Mouse (Mus musculus) intestine, embryonic 16.5 days (tissue): ENCODE measurements around the gene Zfp609. TPM values are rescaled to one million over a fixed set of nuclear protein-coding genes. Genes with fewer than 3 reads are reported as not detected.

Source experiments
- ATAC-seq: fragments of 200-750 bp; cut with Nextera tagmentation; 2 replicates; pipeline ENCODE4 v1.8.0; 2017; ENCODE audit warnings: moderate TSS enrichment, moderate library complexity
- H3K27ac ChIP-seq: fragments of 300-500 bp; sonication (generic); 2 replicates; pipeline ENCODE4 v1.5.1; 2014; ENCODE audit warnings: mild to moderate bottlenecking, low read length
- H3K27me3 ChIP-seq: fragments of 300-500 bp; sonication (generic); replicated peaks from 2 replicates; pipeline ENCODE4 v1.6.1; 2014; ENCODE audit warnings: low read length, control low read depth, mixed read lengths; ENCODE audit not compliant: control insufficient read depth, insufficient read depth
- H3K36me3 ChIP-seq: fragments of 300-500 bp; sonication (generic); 2 replicates; pipeline ENCODE4 v1.6.1; 2014; ENCODE audit warnings: low read length, control low read depth; ENCODE audit not compliant: control insufficient read depth, insufficient read depth
- H3K4me1 ChIP-seq: fragments of 300-500 bp; sonication (generic); 2 replicates; pipeline ENCODE4 v1.6.1; 2014; ENCODE audit warnings: low read length, control low read depth, mixed read lengths; ENCODE audit not compliant: control insufficient read depth, insufficient read depth
- H3K4me2 ChIP-seq: fragments of 300-500 bp; sonication (generic); 2 replicates; pipeline ENCODE4 v1.6.1; 2014; ENCODE audit warnings: low read depth, low read length, control low read depth
- H3K4me3 ChIP-seq: fragments of 300-500 bp; sonication (generic); 2 replicates; pipeline ENCODE4 v1.5.1; 2014; ENCODE audit warnings: mild to moderate bottlenecking, low read length
- H3K9ac ChIP-seq: fragments of 300-500 bp; sonication (generic); 2 replicates; pipeline ENCODE4 v1.6.1; 2014; ENCODE audit warnings: low read depth, low read length
- H3K9me3 ChIP-seq: fragments of 300-500 bp; sonication (generic); 2 replicates; pipeline ENCODE4 v1.6.1; 2016; ENCODE audit warnings: low read length, control low read depth; ENCODE audit not compliant: control insufficient read depth
- WGBS: fragments of 180-500 bp; shearing (Covaris S2); extraction: QIAGEN DNeasy Blood & Tissue Kit; methylation state at CpG from one replicate; pipeline ENCODE4 v1.1.7; 2014; 5-methylcytosine and 5-hydroxymethylcytosine counted together
- polyA plus RNA-seq: library from polyadenylated mRNA; unstranded; fragments of >200 nt; fragmentation: Nextera tagmentation; extraction: Ambion mirVana; gene quantifications from 2 replicates; pipeline ENCODE4 v1.2.1, GENCODE M21; 2015

Gene Zfp609
- polyA plus RNA-seq, 1 experiment from 2014 or later, result 4.2 TPM

DNA sequence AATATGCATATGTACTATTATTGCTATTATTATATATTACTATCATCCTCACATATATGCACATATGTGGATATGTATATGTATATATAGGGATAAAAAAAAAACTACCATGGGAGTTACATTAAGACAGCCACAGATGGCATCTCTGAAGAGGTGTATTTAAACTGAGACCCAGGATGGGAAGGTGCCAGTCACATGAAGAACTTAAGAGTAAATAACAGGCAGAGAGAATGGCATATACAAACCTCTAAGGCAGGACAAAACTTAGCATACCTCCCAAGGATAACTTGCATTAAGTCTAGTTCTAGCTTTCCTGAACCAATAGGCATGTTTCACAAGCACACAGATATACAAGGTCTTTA lies 83.6 kb downstream of the Zfp609 start:
- Histone ChIP-seq H3K4me1 (peaks cover 11% of the 10 kb centered on the region; the same call in 1 of the 2 replicates), H3K4me2 (no peak overlapping the region), H3K4me3 (no peak overlapping the region), H3K9me3 (no peaks in the 10 kb centered on the region), H3K9ac (no peak overlapping the region), H3K27me3 (no peaks in the 10 kb centered on the region), H3K36me3 (0 out of 2 replicates have a peak, but pooled peaks cover 4% of the 10 kb centered on the region), H3K27ac (no peak overlapping the region)
- ATAC-seq, result no peak

DNA sequence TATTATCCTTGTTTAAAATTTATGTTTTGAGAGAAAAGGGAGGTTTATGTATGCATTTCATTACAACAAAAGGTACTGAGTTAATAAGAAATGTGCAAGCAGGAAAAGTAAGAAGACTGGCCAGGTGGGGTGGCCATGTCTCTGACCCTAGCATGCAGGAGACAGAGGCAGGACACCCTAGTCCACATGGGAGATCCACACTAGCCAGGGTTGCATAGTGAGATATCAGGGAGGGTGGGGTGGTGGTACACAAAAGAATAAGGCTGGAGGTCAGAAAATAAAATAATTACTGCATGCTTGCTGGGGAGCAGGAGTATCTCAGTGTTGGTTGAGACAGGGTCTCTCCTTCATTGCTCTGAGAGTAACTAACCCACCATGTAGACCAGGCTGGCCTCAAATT lies 84.0 kb downstream of the Zfp609 start:
- no peak for ATAC-seq
- H3K4me3 ChIP-seq, result no peak overlapping the region
- H3K9ac ChIP-seq, result no peak overlapping the region
- H3K9me3 ChIP-seq, result no peaks in the 10 kb centered on the region
- peaks cover 11% of the 10 kb centered on the region; the same call in 1 of the 2 replicates for H3K4me1 ChIP-seq
- H3K27ac ChIP-seq, result no peak overlapping the region
- H3K27me3 ChIP-seq, result no peaks in the 10 kb centered on the region
- 0 out of 2 replicates have a peak, but pooled peaks cover 4% of the 10 kb centered on the region for H3K36me3 ChIP-seq
- H3K4me2 ChIP-seq, result no peak overlapping the region

DNA sequence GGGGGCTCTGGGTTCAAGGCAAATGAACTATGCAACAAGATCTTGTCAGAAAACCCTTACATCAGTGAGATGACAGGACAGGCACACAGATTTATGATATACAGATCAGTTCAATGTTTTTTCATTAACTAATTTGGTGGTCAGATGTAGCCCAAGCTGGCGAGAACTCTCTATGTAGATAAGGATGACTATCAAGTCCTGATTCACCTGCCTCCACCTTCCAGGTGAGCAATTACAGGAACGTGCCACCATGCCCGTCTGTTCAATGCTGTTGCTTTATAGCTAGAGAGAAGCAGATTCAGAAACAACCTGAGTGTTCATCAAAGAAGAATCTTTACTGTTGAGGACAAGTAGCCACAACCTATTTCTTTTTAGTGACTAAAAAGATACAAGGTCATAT lies 84.6 kb downstream of the Zfp609 start:
- 79% methylated on average over 3 of the region's 3 CpGs for WGBS
- no peaks in the 10 kb centered on the region for H3K9me3 ChIP-seq
- H3K27me3 ChIP-seq, result no peaks in the 10 kb centered on the region
- no peak overlapping the region for H3K4me3 ChIP-seq
- 0 out of 2 replicates have a peak, but pooled peaks cover 4% of the 10 kb centered on the region for H3K36me3 ChIP-seq
- ATAC-seq, result no peak
- H3K4me1 ChIP-seq, result peaks cover 11% of the 10 kb centered on the region; the same call in 1 of the 2 replicates
- H3K27ac ChIP-seq, result no peak overlapping the region
- no peak overlapping the region for H3K9ac ChIP-seq
- H3K4me2 ChIP-seq, result no peak overlapping the region

DNA sequence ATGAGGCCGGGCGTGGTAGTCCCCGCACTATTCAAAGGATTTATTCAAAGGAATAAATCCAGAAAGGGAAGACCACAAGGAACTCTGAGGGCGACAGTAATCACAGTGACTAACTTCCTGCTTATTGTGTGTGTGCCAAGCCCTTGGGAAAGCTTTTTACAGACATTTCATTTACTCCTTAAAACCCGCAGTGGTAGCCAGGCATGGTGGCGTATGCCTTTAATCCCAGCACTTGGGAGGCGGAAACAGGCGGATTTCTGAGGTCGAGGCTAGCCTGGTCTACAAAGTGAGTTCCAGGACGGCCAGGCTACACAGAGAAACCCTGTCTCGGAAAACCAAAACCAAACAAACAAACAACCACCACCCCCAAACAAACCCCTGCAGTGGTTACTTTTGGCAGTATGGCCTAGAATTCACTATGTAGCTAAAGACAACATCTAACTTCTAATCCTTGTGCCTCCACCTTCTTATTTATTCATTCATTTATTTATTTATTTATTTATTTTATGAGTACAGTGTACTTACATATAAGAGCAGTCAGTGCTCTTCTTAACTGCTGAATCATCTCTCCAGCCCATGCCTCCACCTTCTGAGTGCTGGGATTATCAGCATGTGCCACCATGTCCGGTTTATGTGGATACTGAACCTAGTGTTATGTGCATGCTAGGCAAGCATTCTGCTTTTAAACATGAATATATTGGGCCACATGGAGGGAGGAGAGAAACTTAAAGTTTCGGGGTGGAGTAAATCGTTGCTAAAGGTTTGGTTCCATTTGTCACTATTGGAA lies 86.1 kb downstream of the Zfp609 start:
- Histone ChIP-seq H3K36me3 (0 out of 2 replicates have a peak, but pooled peaks cover 4% of the 10 kb centered on the region), H3K9me3 (no peaks in the 10 kb centered on the region), H3K27me3 (no peaks in the 10 kb centered on the region), H3K4me1 (peaks cover 11% of the 10 kb centered on the region; the same call in 1 of the 2 replicates), H3K4me2 (no peak overlapping the region), H3K4me3 (no peak overlapping the region), H3K27ac (no peak overlapping the region), H3K9ac (no peak overlapping the region)
- no peak for ATAC-seq
- 91% methylated on average over 14 of the region's 14 CpGs for WGBS

DNA sequence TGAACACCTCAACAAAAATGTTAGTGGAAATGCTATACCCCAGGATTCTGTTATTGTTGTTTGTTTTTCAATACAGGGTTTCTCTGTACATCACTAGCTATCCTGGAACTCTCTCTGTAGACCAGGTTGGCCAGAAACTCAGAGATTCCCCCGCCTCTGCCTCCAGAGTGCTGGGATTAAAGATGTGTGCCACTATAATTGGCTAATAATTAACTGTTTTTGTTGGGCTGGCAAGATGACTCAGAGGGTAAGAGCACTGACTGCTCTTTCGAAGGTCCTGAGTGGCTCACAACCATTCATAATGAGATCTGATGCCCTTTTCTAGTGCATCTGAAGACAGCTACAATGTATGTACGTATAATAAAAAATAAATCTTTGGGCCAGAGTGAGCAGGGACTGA lies 92.4 kb downstream of the Zfp609 start:
- H3K9ac ChIP-seq, result no peak overlapping the region
- no peak overlapping the region for H3K27ac ChIP-seq
- 0 out of 2 replicates have a peak, but pooled peaks cover 4% of the 10 kb centered on the region for H3K36me3 ChIP-seq
- 89% methylated on average over 3 of the region's 3 CpGs for WGBS
- no peak overlapping the region for H3K4me2 ChIP-seq
- no peak overlapping the region for H3K4me3 ChIP-seq
- no peaks in the 10 kb centered on the region for H3K9me3 ChIP-seq
- H3K4me1 ChIP-seq, result no peaks in the 10 kb centered on the region
- no peaks in the 10 kb centered on the region for H3K27me3 ChIP-seq
- no peak for ATAC-seq

DNA sequence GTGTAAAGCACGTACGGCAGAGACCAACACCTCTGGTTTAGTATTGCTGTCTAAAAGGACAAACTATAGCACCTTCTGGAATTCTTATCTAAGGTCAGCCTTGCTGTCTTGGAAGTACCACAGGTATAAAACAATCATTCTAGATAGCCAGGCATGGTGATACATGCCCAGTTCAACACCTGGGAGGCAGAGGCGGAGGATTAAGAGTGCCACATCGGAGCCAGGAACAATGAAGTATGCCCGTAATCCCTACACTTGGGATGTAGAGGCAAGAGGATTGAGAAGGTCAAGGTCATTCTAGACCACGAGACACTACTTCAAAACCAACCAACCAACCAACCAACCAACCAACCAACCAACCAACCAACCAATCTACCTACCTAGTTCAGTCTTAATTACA lies 98.8 kb downstream of the Zfp609 start:
- peaks cover 2% of the 10 kb centered on the region; the same call in 1 of the 2 replicates for H3K4me1 ChIP-seq
- H3K4me2 ChIP-seq, result no peak overlapping the region
- no peaks in the 10 kb centered on the region for H3K36me3 ChIP-seq
- WGBS, result 95% methylated on average over 6 of the region's 6 CpGs
- H3K4me3 ChIP-seq, result no peak overlapping the region
- H3K9me3 ChIP-seq, result no peaks in the 10 kb centered on the region
- ATAC-seq, result no peak
- no peaks in the 10 kb centered on the region for H3K27me3 ChIP-seq
- no peak overlapping the region for H3K27ac ChIP-seq
- no peak overlapping the region for H3K9ac ChIP-seq

DNA sequence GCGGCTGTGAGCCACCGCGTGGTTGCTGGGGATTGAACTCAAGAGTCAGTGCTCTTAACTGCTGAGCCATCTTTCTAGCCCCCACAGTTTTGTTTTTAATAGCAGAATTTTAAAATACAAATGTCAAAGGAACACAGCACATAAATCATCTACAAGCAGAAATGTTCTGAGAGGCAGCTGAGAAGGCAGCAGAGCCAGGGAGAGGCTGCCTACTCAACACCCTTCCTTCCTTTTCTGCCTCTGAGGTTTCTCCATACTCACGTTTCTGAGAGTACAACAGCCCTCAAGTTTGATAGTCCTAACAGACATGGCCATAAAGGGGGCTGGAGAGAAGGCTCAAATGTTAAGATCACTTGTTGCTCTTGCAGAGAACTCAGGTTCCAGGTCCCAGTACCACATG lies 99.9 kb downstream of the Zfp609 start:
- 84% methylated on average over 4 of the region's 4 CpGs for WGBS

DNA sequence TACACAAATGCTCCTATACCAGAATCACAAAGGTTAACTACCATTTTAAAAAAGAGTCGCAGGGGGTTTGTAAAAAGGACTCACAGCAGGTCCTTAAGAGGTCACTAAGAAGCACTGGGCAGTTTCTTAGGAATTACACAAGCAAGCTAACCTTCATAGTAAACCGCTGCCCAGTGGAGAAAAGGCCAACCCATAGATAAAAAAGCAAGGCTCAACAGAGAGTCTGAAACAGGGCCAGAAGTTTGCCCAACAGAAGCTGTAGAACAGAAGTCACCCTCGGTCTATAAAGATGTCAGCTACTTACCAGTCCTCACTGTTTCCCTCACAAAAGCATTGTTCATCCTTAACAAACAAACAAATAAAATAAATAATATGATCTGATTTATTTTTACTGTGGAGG lies 100.9 kb downstream of the Zfp609 start:
- Histone ChIP-seq H3K9ac (no peak overlapping the region), H3K27ac (no peak overlapping the region), H3K4me2 (no peak overlapping the region)

More for the DNA sequence above, 99.9 kb downstream of the Zfp609 start:
- H3K36me3 ChIP-seq, result no peaks in the 10 kb centered on the region
- no peak overlapping the region for H3K4me3 ChIP-seq
- no peaks in the 10 kb centered on the region for H3K27me3 ChIP-seq
- no peak overlapping the region for H3K9ac ChIP-seq
- no peaks in the 10 kb centered on the region for H3K9me3 ChIP-seq
- no peak overlapping the region for H3K27ac ChIP-seq
- no peak for ATAC-seq
- H3K4me2 ChIP-seq, result no peak overlapping the region
- H3K4me1 ChIP-seq, result peaks cover 2% of the 10 kb centered on the region; the same call in 1 of the 2 replicates

DNA sequence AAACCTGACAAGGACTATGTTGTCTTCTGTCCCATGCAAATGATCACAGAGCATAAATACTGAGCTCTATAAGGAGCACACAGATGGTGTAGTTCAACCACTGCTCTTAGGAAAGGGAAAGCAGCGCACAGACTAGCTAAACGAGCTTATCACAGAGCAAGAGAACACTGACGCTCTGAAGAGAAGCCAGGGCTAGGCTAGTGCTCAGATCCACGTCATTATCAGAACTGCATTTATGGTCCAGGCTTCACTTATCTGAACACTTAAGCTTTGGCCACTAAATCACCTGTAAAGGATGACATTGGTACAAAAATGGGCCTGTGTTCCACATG lies 102.1 kb downstream of the Zfp609 start:
- ATAC-seq, result no peak
- no peaks in the 10 kb centered on the region for H3K27me3 ChIP-seq
- no peaks in the 10 kb centered on the region for H3K36me3 ChIP-seq
- no peak overlapping the region for H3K4me2 ChIP-seq
- no peak overlapping the region for H3K4me3 ChIP-seq
- no peak overlapping the region; the same call in 1 of the 2 replicates for H3K27ac ChIP-seq
- 48% methylated on average over 4 of the region's 4 CpGs for WGBS
- no peak overlapping the region for H3K9ac ChIP-seq
- no peaks in the 10 kb centered on the region for H3K9me3 ChIP-seq
- H3K4me1 ChIP-seq, result peaks cover 8% of the 10 kb centered on the region

More for the DNA sequence above, 100.9 kb downstream of the Zfp609 start:
- H3K4me1 ChIP-seq, result peaks cover 6% of the 10 kb centered on the region
- H3K9me3 ChIP-seq, result no peaks in the 10 kb centered on the region
- H3K36me3 ChIP-seq, result no peaks in the 10 kb centered on the region
- no peak overlapping the region for H3K4me3 ChIP-seq
- WGBS, result 89% methylated on average over 3 of the region's 3 CpGs
- no peak for ATAC-seq
- H3K27me3 ChIP-seq, result no peaks in the 10 kb centered on the region
